Mouse (Mus musculus): Measurements from ENCODE around the gene Mlxipl.
A peak's percentile ranks its signal among the peaks of the same experiment; 100 is the strongest.

Mlxipl gene

GRCm38 (mm10) chr5:135109017-135109416 is 19.3 kb downstream of the Mlxipl start:
- no peak for DNase-seq (ENCODE audit: low read depth, low spot score)
- Histone ChIP-seq H3K36me3 (ENCODE audit: control insufficient read depth, insufficient read depth, low read length, poor library complexity, severe bottlenecking) (no peaks in the 10 kb centered on the region), H3K27me3 (ENCODE audit: control insufficient read depth, insufficient read depth, low read length, poor library complexity, severe bottlenecking) (no peaks in the 10 kb centered on the region)

- H3K36me3 ChIP-seq (ENCODE audit: control insufficient read depth, insufficient read depth, low read length, poor library complexity, severe bottlenecking) = no peaks in the 10 kb centered on the region
- no peaks in the 10 kb centered on the region for H3K27me3 ChIP-seq (ENCODE audit: control insufficient read depth, insufficient read depth, low read length, poor library complexity, severe bottlenecking)
- no peak for DNase-seq (ENCODE audit: low read depth, low spot score)
Observed at GRCm38 (mm10) chr5:135109426-135109825, 19.7 kb downstream of the Mlxipl start.

- H3K36me3 ChIP-seq (ENCODE audit: control insufficient read depth, insufficient read depth, low read length, poor library complexity, severe bottlenecking) = no peaks in the 10 kb centered on the region
- DNase-seq (ENCODE audit: low read depth, low spot score) = peak; percentile 21
- H3K27me3 ChIP-seq (ENCODE audit: control insufficient read depth, insufficient read depth, low read length, poor library complexity, severe bottlenecking) = no peaks in the 10 kb centered on the region
Observed at GRCm38 (mm10) chr5:135109976-135110375, 20.3 kb downstream of the Mlxipl start.

GRCm38 (mm10) chr5:135113782-135114181 is 24.1 kb downstream of the Mlxipl start:
- Histone ChIP-seq H3K27me3 (ENCODE audit: control insufficient read depth, insufficient read depth, low read length, poor library complexity, severe bottlenecking) (no peaks in the 10 kb centered on the region), H3K36me3 (ENCODE audit: control insufficient read depth, insufficient read depth, low read length, poor library complexity, severe bottlenecking) (no peaks in the 10 kb centered on the region)
- DNase-seq (ENCODE audit: low read depth, low spot score) = no peak

GRCm38 (mm10) chr5:135115241-135115640 is 25.6 kb downstream of the Mlxipl start:
- Histone ChIP-seq H3K27me3 (ENCODE audit: control insufficient read depth, insufficient read depth, low read length, poor library complexity, severe bottlenecking) (no peaks in the 10 kb centered on the region), H3K36me3 (ENCODE audit: control insufficient read depth, insufficient read depth, low read length, poor library complexity, severe bottlenecking) (no peaks in the 10 kb centered on the region)
- peak; percentile 13 for DNase-seq (ENCODE audit: low read depth, low spot score)

- Histone ChIP-seq H3K36me3 (ENCODE audit: control insufficient read depth, insufficient read depth, low read length, poor library complexity, severe bottlenecking) (no peaks in the 10 kb centered on the region), H3K27me3 (ENCODE audit: control insufficient read depth, insufficient read depth, low read length, poor library complexity, severe bottlenecking) (no peaks in the 10 kb centered on the region)
- peak; percentile 78 for DNase-seq (ENCODE audit: low read depth, low spot score)
Observed at GRCm38 (mm10) chr5:135118589-135119081, 28.9 kb downstream of the Mlxipl start.

GRCm38 (mm10) chr5:135120753-135121152 is 31.1 kb downstream of the Mlxipl start:
- H3K36me3 ChIP-seq (ENCODE audit: control insufficient read depth, insufficient read depth, low read length, poor library complexity, severe bottlenecking) = no peaks in the 10 kb centered on the region
- no peaks in the 10 kb centered on the region for H3K27me3 ChIP-seq (ENCODE audit: control insufficient read depth, insufficient read depth, low read length, poor library complexity, severe bottlenecking)
- DNase-seq (ENCODE audit: low read depth, low spot score) = peak; percentile 28

- Histone ChIP-seq H3K36me3 (ENCODE audit: control insufficient read depth, insufficient read depth, low read length, poor library complexity, severe bottlenecking) (no peaks in the 10 kb centered on the region), H3K27me3 (ENCODE audit: control insufficient read depth, insufficient read depth, low read length, poor library complexity, severe bottlenecking) (no peaks in the 10 kb centered on the region)
- DNase-seq (ENCODE audit: low read depth, low spot score) = no peak
Observed at GRCm38 (mm10) chr5:135126121-135126520, 36.4 kb downstream of the Mlxipl start.

GRCm38 (mm10) chr5:135127669-135128068 is 38.0 kb downstream of the Mlxipl start:
- DNase-seq (ENCODE audit: low read depth, low spot score) = no peak
- Histone ChIP-seq H3K27me3 (ENCODE audit: control insufficient read depth, insufficient read depth, low read length, poor library complexity, severe bottlenecking) (no peaks in the 10 kb centered on the region), H3K36me3 (ENCODE audit: control insufficient read depth, insufficient read depth, low read length, poor library complexity, severe bottlenecking) (no peaks in the 10 kb centered on the region)

- no peak for DNase-seq (ENCODE audit: low read depth, low spot score)
- no peaks in the 10 kb centered on the region for H3K27me3 ChIP-seq (ENCODE audit: control insufficient read depth, insufficient read depth, low read length, poor library complexity, severe bottlenecking)
- H3K36me3 ChIP-seq (ENCODE audit: control insufficient read depth, insufficient read depth, low read length, poor library complexity, severe bottlenecking) = no peaks in the 10 kb centered on the region
Observed at GRCm38 (mm10) chr5:135129747-135130146, 40.1 kb downstream of the Mlxipl start.

GRCm38 (mm10) chr5:135133736-135134405 is 44.2 kb downstream of the Mlxipl start:
- Histone ChIP-seq H3K27me3 (ENCODE audit: control insufficient read depth, insufficient read depth, low read length, poor library complexity, severe bottlenecking) (no peaks in the 10 kb centered on the region), H3K36me3 (ENCODE audit: control insufficient read depth, insufficient read depth, low read length, poor library complexity, severe bottlenecking) (no peaks in the 10 kb centered on the region)
- peak; percentile 77 for DNase-seq (ENCODE audit: low read depth, low spot score)

- H3K27me3 ChIP-seq (ENCODE audit: control insufficient read depth, insufficient read depth, low read length, poor library complexity, severe bottlenecking) = no peaks in the 10 kb centered on the region
- H3K36me3 ChIP-seq (ENCODE audit: control insufficient read depth, insufficient read depth, low read length, poor library complexity, severe bottlenecking) = no peaks in the 10 kb centered on the region
- peak; percentile 70 for DNase-seq (ENCODE audit: low read depth, low spot score)
Observed at GRCm38 (mm10) chr5:135134534-135134933, 44.8 kb downstream of the Mlxipl start.

- Histone ChIP-seq H3K27me3 (ENCODE audit: control insufficient read depth, insufficient read depth, low read length, poor library complexity, severe bottlenecking) (no peaks in the 10 kb centered on the region), H3K36me3 (ENCODE audit: control insufficient read depth, insufficient read depth, low read length, poor library complexity, severe bottlenecking) (no peaks in the 10 kb centered on the region)
- no peak for DNase-seq (ENCODE audit: low read depth, low spot score)
Observed at GRCm38 (mm10) chr5:135139881-135140280, 50.2 kb downstream of the Mlxipl start.

- no peaks in the 10 kb centered on the region for H3K36me3 ChIP-seq (ENCODE audit: control insufficient read depth, insufficient read depth, low read length, poor library complexity, severe bottlenecking)
- no peaks in the 10 kb centered on the region for H3K27me3 ChIP-seq (ENCODE audit: control insufficient read depth, insufficient read depth, low read length, poor library complexity, severe bottlenecking)
- no peak for DNase-seq (ENCODE audit: low read depth, low spot score)
Observed at GRCm38 (mm10) chr5:135144469-135144868, 54.8 kb downstream of the Mlxipl start.

GRCm38 (mm10) chr5:135145532-135145931 is 55.8 kb downstream of the Mlxipl start:
- no peaks in the 10 kb centered on the region for H3K36me3 ChIP-seq (ENCODE audit: control insufficient read depth, insufficient read depth, low read length, poor library complexity, severe bottlenecking)
- H3K27me3 ChIP-seq (ENCODE audit: control insufficient read depth, insufficient read depth, low read length, poor library complexity, severe bottlenecking) = no peaks in the 10 kb centered on the region
- no peak for DNase-seq (ENCODE audit: low read depth, low spot score)

- peak; percentile 25 for DNase-seq (ENCODE audit: low read depth, low spot score)
- Histone ChIP-seq H3K27me3 (ENCODE audit: control insufficient read depth, insufficient read depth, low read length, poor library complexity, severe bottlenecking) (no peaks in the 10 kb centered on the region), H3K36me3 (ENCODE audit: control insufficient read depth, insufficient read depth, low read length, poor library complexity, severe bottlenecking) (no peaks in the 10 kb centered on the region)
Observed at GRCm38 (mm10) chr5:135145955-135146354, 56.3 kb downstream of the Mlxipl start.
